Mouse (Mus musculus): ENCODE measurements around the gene Arhgap11a.

The Arhgap11a gene

GRCm38 (mm10) chr2:113848245-113849121 lies at the start of gene Arhgap11a:
Gene Arhgap11a (minus strand): TSS chr2:113848661.
- DNase-seq: peak; percentile 95

GRCm38 (mm10) chr2:113893385-113894122 lies 45.1 kb upstream of the Arhgap11a start:
- no peak for DNase-seq

- no peak for DNase-seq
Observed at GRCm38 (mm10) chr2:113887166-113887565, 38.7 kb upstream of the Arhgap11a start.

- no peak for DNase-seq
Observed at GRCm38 (mm10) chr2:113886061-113886460, 37.6 kb upstream of the Arhgap11a start.

GRCm38 (mm10) chr2:113870115-113870514 lies 21.7 kb upstream of the Arhgap11a start:
- DNase-seq: no peak

GRCm38 (mm10) chr2:113868404-113868803 lies 19.9 kb upstream of the Arhgap11a start:
- DNase-seq: no peak

GRCm38 (mm10) chr2:113866155-113866554 lies 17.7 kb upstream of the Arhgap11a start:
- no peak for DNase-seq

GRCm38 (mm10) chr2:113849141-113849540 lies 680 bp upstream of the Arhgap11a start:
- no peak for DNase-seq

- no peak for DNase-seq
Observed at GRCm38 (mm10) chr2:113847678-113848244, 700 bp downstream of the Arhgap11a start.

GRCm38 (mm10) chr2:113845081-113845480 lies 3.4 kb downstream of the Arhgap11a start:
- no peak for DNase-seq

GRCm38 (mm10) chr2:113841656-113842437 lies 6.6 kb downstream of the Arhgap11a start:
- no peak for DNase-seq

GRCm38 (mm10) chr2:113839488-113839887 lies 9.0 kb downstream of the Arhgap11a start:
- DNase-seq: no peak

- no peak for DNase-seq
Observed at GRCm38 (mm10) chr2:113835219-113835618, 13.2 kb downstream of the Arhgap11a start.

GRCm38 (mm10) chr2:113828943-113829882 lies 19.2 kb downstream of the Arhgap11a start, which contains the start of gene Scg5:
Gene Scg5 (minus strand): TSS chr2:113829121.
- peak; percentile 56 for DNase-seq

- DNase-seq: no peak
Observed at GRCm38 (mm10) chr2:113828086-113828942, 20.1 kb downstream of the Arhgap11a start.

GRCm38 (mm10) chr2:113823909-113824308 lies 24.6 kb downstream of the Arhgap11a start:
- DNase-seq: no peak

- DNase-seq: no peak
Observed at GRCm38 (mm10) chr2:113822367-113822766, 26.1 kb downstream of the Arhgap11a start.

GRCm38 (mm10) chr2:113821176-113821734 lies 27.2 kb downstream of the Arhgap11a start:
- no peak for DNase-seq

- DNase-seq: no peak
Observed at GRCm38 (mm10) chr2:113820117-113820516, 28.3 kb downstream of the Arhgap11a start.

Data from liver (tissue).